Mouse (Mus musculus) olfactory bulb, adult 2 months (tissue): ENCODE measurements around the gene Ptgdr. TPM values are rescaled to one million over a fixed set of nuclear protein-coding genes. Genes with fewer than 3 reads are reported as not detected.
"Not testable (repeated sequence)": the region's sequence is repeated elsewhere in the genome, so short reads cannot be mapped to it uniquely, and the experiment has no call there.

ENCODE experiments used
- H3K27ac ChIP-seq: fragments of 200-500 bp; 2 replicates; pipeline ENCODE4 v1.5.1; 2012; ENCODE audit warnings: low read depth, low read length; ENCODE audit not compliant: insufficient read depth
- H3K4me1 ChIP-seq: fragments of 200-500 bp; 2 replicates; pipeline ENCODE4 v1.6.1; 2012; ENCODE audit warnings: low read length; ENCODE audit not compliant: control insufficient read depth, insufficient read depth
- H3K4me3 ChIP-seq: fragments of 200-500 bp; 2 replicates; pipeline ENCODE4 v1.5.1; 2012; ENCODE audit warnings: mild to moderate bottlenecking, low read depth, low read length, moderate library complexity; ENCODE audit not compliant: insufficient read depth
- CTCF ChIP-seq: fragments of 200-500 bp; IDR thresholded peaks from 2 replicates; pipeline ENCODE4 v1.5.1; 2012; ENCODE audit warnings: low read depth, mild to moderate bottlenecking, low read length, moderate library complexity; ENCODE audit not compliant: insufficient read depth
- POLR2A ChIP-seq: fragments of 200-500 bp; IDR thresholded peaks from 2 replicates; pipeline ENCODE4 v1.6.1; 2012; ENCODE audit warnings: mild to moderate bottlenecking, low read depth, low read length, moderate library complexity; ENCODE audit not compliant: insufficient read depth
- WGBS: fragments of 180-500 bp; shearing (Covaris S2); methylation state at CpG from one replicate; pipeline ENCODE4 v1.1.7; 2018; 5-methylcytosine and 5-hydroxymethylcytosine counted together
- polyA plus RNA-seq: library from polyadenylated mRNA; stranded (reverse); fragments of >200 nt; gene quantifications from 2 replicates; pipeline ENCODE4 v1.2.4, GENCODE M21; 2012; ENCODE audit warnings: low replicate concordance; ENCODE audit not compliant: missing spikeins, insufficient read depth, insufficient read length

Ptgdr gene
- not detected in 2 replicates for polyA plus RNA-seq

- no peaks in the 10 kb centered on the region for H3K4me1 ChIP-seq
- H3K4me3 ChIP-seq, result 0 out of 2 replicates have a peak within 1 kb of the TSS, but pooled peaks have one; percentile 1
- 3% methylated on average over 32 of the region's 32 CpGs for WGBS
- TF ChIP-seq CTCF (no peak), POLR2A (no peak)
- no peak within 1 kb of the TSS for H3K27ac ChIP-seq
Measured at GRCm38 (mm10) chr14:44858868-44859613, at the start of gene Ptgdr. Gene Ptgdr, minus strand, starts transcription at chr14:44859375.

DNA sequence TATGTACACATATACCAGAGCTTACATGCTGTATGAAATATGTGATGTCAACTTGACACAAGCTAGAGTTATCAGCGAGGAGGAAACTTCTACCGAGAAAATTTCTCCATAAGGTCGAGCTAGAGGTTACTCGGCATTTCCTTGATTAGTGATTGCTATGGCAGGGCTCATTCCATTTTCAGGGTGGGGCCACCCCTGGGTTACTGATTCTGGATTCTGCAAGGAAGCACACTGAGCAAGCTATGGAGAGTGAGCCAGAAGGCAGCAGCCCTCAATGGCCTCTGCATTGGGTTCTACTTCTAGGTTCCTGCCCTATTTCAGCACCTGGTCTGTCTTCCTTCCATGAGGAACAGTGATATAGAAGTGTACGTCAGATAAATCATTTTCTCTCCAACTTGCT, 48.6 kb upstream of the Ptgdr start:
- H3K27ac ChIP-seq, result no peak overlapping the region
- 95% methylated on average over 5 of the region's 5 CpGs for WGBS
- no peak for TF ChIP-seq CTCF
- TF ChIP-seq POLR2A, result no peak
- no peak overlapping the region for H3K4me3 ChIP-seq
- no peaks in the 10 kb centered on the region for H3K4me1 ChIP-seq

DNA sequence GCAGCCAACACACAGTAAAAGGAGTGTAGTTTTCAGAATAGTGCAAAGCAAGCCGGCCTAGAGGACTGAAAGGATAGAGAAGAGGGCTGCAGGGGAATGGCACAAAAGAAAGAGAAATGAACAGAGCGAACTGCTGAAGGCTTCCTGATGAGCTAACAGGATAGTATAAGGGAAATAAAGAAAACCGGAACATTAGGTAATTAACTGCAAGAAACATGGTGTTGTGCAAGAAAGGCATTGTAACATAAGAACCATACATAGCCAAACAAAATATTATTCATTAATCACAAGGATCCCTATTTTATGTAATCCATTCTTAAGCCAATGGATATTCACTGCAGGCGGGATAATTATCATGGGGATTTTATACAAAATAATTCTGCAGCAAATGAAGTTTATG, 45.0 kb upstream of the Ptgdr start:
- no peaks in the 10 kb centered on the region for H3K4me1 ChIP-seq
- WGBS, result 83% methylated on average over 4 of the region's 4 CpGs
- TF ChIP-seq CTCF (no peak), POLR2A (no peak)
- H3K27ac ChIP-seq, result no peak overlapping the region
- no peak overlapping the region for H3K4me3 ChIP-seq

GRCm38 (mm10) chr14:44901735-44902134, 42.6 kb upstream of the Ptgdr start:
- H3K4me3 ChIP-seq, H3K27ac ChIP-seq: not testable (repeated sequence)

GRCm38 (mm10) chr14:44891387-44892132, 32.4 kb upstream of the Ptgdr start:
- no peak overlapping the region for H3K27ac ChIP-seq
- TF ChIP-seq POLR2A (no peak), CTCF (no peak)
- H3K4me1 ChIP-seq, result no peaks in the 10 kb centered on the region
- no peak overlapping the region for H3K4me3 ChIP-seq
- 66% methylated on average over 7 of the region's 7 CpGs for WGBS

More at GRCm38 (mm10) chr14:44901735-44902134, 42.6 kb upstream of the Ptgdr start:
- not testable (repeated sequence) for H3K4me1 ChIP-seq

GRCm38 (mm10) chr14:44869686-44870085, 10.5 kb upstream of the Ptgdr start:
- no peak overlapping the region for H3K27ac ChIP-seq
- no peaks in the 10 kb centered on the region for H3K4me1 ChIP-seq
- WGBS, result 70% methylated on average over 6 of the region's 6 CpGs
- no peak overlapping the region for H3K4me3 ChIP-seq
- no peak for TF ChIP-seq POLR2A

DNA sequence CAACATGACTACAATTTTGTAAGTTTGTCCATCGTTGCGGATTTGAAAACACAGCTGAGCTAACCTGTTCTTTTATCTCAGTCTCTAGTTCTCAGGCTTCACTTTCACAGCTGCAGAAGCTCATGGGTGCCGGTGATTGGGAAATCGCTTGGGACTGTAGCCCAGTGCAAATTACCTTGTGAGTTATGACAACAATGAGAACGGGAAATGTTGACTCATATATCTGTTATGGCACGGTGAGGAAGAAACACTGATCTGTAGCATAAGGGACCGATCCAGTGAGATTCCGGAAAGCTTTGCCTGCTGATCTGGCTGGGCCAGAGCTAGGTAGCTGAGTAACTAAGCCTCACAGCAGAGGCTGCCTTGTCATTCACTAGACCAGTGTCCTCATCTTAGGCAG, 6.5 kb upstream of the Ptgdr start:
- Histone ChIP-seq H3K4me1 (no peaks in the 10 kb centered on the region), H3K4me3 (no peak overlapping the region), H3K27ac (no peak overlapping the region)
- WGBS, result 84% methylated on average over 8 of the region's 8 CpGs
- no peak for TF ChIP-seq POLR2A
- TF ChIP-seq CTCF, result no peak

- WGBS, result 52% methylated on average over 4 of the region's 4 CpGs
- no peak overlapping the region for H3K4me3 ChIP-seq
- no peak for TF ChIP-seq POLR2A
- TF ChIP-seq CTCF, result no peak
- no peak overlapping the region for H3K27ac ChIP-seq
- no peaks in the 10 kb centered on the region for H3K4me1 ChIP-seq
Measured at GRCm38 (mm10) chr14:44863086-44863485, 3.9 kb upstream of the Ptgdr start.

DNA sequence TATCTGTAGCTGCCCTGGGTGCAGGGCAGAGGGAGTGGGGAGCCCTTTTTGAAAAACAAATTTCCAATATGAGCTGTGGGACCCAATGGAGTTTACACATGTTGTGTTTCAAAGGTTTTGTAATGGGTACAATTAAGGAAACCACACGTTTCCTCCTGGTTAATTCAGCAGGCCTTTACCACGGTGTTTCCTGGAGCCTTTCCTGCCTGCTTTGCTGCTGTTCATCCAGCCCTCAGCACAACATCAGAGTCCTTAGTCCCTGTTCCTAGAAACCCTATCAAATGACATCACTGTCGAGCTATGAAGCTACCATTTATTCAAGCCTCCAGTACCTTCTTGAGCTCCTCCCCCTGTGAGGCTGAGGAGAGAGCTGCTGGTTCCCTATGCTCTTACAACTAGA, 2.0 kb upstream of the Ptgdr start:
- H3K4me1 ChIP-seq, result no peaks in the 10 kb centered on the region
- WGBS, result 60% methylated on average over 3 of the region's 3 CpGs
- TF ChIP-seq CTCF (no peak), POLR2A (no peak)
- H3K27ac ChIP-seq, result no peak overlapping the region
- H3K4me3 ChIP-seq, result no peak overlapping the region

- Histone ChIP-seq H3K27ac (no peak overlapping the region), H3K4me1 (no peaks in the 10 kb centered on the region), H3K4me3 (no peak overlapping the region)
- TF ChIP-seq POLR2A (no peak), CTCF (no peak)
- 21% methylated on average over 12 of the region's 12 CpGs for WGBS
Measured at GRCm38 (mm10) chr14:44858372-44858771, 803 bp downstream of the Ptgdr start.

- H3K4me1 ChIP-seq, H3K4me3 ChIP-seq, H3K27ac ChIP-seq: not testable (repeated sequence)
- 7% methylated on average over 3 of the region's 3 CpGs for WGBS
Measured at GRCm38 (mm10) chr14:44850637-44851036, 8.5 kb downstream of the Ptgdr start.
